Mouse (Mus musculus) c-Kit-positive CD71-negative TER-119-negative erythroid progenitor cells, embryonic 14.5 days (primary cell): ENCODE results near the gene Lrrc15.

Experiments used
- DNase-seq: peaks from one replicate; pipeline ENCODE4 v3.0.0-alpha.2; 2013; ENCODE audit warnings: low read depth

The Lrrc15 gene

DNA sequence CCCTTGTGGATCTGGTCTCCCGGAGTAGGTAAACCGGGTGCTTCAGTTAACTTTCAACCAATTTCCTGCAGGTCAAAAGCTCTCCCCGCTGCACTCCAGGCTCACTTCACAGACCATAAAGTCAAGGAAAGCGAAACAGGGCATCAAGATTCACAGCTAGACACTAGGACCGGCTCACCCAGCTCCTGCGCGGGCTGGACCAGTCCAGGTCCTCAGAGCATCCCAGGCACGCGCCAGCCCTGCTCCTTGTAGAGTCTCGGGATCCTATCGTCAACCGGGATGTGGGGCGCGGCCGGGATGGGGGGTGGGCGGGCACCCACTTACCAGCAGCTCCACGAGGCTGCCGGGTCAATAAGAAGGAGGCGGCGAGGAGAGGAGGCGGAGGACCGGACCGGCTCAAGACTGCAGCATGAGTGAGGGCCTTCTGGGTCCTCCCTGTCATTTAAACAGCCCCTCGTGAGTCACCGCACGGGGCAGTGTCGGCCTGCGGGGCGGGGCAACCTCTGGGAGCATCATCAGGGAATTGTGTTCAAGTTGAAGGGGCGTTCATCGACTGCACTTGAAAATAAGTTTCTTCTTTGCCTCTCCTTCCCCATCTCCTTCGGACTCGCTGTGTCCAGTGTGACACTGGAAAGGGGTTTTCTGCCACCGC is at the start of gene Lrrc15:
Gene Lrrc15 (minus strand): TSS at position 413 of the 652 bp plus-strand sequence.
- no peak for DNase-seq

DNA sequence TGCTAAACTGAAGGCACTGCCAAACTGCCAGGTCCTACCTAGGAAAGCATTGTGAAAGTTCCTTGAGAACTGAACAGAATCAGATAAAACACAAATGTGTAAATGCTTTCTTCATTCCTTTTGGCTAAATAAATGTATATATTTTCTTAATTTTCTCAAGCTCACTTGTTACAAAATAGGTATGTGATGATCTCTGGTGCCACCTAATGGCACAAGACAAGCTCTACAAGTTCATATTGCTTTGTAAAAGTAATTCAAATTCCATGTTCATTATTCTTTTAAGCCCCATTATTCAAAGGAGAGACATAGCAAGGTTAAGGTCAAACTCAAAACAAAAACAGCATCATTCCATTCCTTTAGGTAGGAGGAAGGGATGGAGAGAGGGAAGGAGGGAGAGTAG is 31.2 kb upstream of the Lrrc15 start:
- no peak for DNase-seq

DNA sequence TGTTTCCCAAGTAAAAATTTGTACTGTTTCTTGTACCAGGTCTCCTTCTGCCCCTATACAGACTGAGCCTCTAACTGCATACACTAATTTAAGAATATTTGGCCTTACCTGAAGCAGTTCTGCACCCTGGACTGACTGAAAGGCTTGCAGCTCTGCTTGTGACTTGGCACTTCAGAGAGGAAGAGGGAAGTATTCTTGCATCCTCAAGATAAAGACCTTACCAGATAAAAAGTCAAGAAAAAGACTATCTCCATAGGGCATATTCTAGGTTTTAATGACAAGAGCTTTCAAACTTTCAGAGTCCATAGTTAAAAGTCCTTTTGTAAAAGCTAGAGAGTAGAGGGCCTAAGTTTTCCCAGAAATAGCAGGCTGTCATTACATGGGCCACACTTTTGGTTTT is 27.6 kb upstream of the Lrrc15 start, which contains the start of gene Gp5:
Gene Gp5 (minus strand): TSS at position 133 of the 400 bp plus-strand sequence.
- DNase-seq: no peak

DNA sequence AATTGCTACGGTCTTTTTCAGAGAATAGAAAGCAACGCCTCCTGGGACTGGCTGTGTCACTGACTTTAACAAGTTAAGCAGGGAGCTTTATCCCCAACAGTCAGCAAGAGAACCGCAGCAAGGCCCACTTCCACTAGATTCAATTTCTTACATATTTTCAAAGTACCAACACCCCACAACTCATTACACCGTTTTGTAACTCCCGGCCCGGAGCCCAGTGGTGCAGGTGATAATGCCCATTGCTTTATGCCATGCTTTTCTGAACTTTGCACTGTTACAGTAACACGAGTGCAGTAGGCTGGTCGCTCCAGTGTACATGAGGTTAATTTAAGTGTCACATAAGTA is 27.1 kb upstream of the Lrrc15 start:
- no peak for DNase-seq

DNA sequence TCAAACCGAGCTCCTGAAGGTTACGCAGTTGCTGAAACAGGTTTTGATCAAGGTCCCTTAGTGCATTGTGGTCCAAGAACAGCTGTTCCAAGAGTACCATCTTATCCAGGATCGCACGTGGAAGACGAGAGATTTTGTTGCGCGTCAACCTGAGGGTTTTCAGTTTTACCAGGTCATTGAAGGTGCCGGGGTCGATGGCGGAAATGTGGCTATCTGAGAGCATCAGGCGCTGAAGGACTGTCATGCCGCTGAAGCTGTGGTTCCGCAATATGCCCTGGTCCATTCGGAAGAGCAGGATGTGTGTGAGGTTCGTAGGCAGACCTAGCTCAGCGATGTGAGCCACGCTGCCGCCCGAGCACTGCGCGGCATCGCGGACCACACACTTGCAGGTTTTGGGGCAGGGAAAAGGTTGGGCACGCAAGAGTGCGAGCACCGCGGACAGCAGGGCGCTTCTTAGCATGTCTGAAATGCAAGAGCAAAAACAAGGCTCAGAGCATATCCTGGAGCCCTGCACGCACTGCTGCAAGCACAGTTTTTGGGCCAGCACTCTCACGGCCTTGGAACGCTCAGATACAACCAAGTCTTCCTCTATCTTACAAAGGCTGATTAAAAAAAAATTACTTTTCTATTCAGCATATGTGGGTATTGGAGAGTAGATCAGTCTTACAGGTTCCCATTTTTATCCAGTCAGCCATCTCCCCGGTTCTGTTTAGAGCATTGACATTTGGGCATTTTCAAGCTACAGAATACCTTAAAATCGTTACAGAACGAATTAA is 26.5 kb upstream of the Lrrc15 start:
- no peak for DNase-seq

DNA sequence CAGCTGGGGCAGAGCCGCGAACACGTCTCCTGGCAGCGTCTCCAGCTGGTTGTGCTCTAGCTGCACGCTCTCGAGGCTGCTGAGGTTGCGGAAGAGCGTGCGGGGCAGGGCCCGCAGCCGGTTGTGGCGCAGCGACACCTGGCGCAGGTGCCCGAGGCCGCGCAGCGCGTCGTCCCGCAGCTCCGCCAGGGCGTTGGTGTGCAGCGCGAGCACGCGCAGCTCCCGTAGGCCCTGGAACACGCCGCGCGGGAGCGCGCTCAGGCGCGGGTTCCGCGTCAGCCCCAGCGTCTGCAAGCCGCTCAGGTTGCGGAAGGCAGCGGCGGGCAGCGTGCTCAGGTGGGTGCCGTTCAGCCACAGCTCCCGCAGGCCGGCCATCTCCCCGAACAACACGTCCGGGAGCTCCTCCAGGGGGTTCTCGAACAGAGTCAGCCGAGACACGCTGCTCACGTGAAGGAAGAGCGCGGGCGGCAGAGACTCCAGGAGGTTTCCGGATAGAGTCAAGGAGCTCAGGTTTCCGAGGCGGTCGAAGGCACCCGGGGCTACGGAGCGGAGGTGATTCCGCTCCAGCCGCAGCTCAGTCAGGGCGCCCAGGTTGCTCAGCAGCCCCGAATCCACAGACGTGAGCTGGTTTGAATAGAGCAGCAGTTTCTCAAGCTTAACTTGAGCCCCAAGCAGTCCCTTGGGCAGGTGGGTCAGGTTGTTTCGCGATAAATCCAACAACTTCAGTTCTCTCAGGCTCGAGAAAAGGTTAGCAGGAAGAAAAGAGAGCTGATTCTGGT is 25.7 kb upstream of the Lrrc15 start:
- no peak for DNase-seq

DNA sequence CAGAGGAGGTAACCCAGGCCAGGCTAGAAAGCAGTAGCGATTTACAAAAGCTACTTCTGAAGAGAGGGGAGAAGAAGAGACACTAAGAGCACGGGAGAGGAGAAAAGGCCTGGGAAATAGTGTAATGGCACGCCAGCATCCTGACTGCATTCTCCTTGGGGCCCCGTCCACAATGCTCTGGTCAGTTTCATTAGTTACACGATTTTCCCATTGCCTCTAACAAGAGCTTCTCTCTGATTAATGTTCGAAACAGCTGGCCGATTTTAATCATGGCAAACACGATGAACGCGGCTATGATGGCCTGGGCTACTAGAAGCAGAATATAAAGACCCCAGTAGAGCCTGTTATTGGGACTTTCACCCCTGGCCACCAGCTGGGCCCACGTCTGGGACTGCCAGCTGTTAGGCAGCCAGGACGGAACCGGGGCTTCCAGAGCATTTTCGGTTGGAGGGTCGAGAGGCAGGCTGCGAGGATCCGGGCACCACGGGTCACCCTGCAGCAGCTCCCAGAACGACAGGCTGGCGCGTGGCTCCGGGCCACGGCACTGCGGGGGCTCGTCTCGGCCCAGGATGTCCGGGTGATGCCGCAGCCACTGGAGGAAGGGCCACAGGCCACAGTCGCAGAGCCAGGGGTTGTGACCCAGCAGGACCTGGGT is 25.0 kb upstream of the Lrrc15 start:
- no peak for DNase-seq

DNA sequence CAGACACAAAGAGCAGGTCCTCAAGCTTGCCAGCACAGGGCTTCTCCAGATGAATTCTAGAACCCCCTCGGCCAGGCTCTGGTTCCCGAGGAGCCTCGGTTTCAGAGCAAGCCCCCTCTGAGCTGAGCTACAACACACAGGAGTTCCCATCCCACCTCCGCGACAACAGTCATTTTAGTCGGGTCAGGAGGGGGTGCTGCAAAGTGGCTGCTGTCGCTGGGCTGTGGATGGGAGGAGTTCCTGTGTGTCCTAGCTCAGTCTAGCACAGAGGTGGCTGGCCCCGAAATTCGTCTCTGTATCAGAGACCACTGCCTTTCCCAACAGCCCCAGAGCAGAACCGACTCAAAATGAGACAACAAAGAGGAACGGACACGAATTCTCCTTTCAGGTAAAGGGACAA is 24.2 kb upstream of the Lrrc15 start:
- no peak for DNase-seq

DNA sequence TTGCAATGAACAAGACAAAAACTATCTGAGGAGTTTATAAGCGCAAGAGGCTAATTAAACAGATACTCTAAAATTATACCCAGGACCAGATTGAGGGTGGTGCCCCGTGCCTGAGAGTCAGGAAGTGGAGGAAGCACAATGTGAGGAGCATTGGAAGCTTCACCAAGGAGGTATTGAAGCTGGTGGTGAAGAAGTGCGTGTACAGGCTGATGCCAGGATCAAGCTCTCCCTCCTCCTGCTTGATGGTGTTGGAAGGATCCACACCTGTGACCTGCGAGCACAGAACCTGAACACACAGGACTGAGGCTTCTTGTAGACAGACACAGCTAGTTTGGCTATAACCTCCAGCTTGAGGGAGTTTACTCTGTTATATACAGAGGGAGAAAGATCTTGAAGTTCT is 23.0 kb upstream of the Lrrc15 start:
- no peak for DNase-seq

DNA sequence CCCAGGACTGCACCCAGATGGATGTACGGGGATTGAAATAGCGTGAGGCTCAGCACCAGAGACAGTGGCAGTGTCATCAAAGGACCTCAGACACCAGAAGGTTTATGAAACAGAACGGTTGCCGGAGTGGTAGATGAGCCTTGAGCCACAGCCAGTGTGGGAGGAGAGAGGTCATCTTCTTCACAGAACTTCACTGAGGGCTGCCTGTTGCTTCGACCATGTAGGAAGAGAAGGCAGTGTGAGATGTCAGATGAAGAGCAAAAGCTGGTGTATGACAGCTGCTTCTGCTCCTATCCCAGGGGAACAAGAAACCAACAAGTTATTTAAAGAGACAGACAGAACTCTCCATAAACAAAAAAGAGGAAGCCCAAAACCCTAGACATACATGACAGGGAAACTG is 21.2 kb upstream of the Lrrc15 start:
- DNase-seq: no peak

DNA sequence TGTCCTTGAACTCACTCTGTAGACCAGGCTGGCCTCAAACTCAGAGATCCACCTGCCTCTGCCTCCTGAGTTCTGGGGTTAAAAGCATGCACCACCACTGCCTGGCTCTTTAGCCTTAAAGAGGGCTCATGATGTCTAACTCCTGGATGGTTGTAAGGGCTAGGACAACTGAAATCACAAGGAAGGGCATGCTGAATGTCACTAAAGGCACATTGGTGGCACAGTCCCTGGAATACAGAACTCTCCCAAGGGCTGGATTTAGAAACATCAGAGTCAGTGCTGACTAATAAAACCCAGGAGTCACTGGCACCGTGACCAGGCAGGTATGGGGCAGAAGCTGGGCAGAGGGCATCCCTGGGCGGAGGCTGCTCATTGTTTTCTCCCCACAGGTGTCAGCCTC is 20.4 kb upstream of the Lrrc15 start:
- DNase-seq: no peak

DNA sequence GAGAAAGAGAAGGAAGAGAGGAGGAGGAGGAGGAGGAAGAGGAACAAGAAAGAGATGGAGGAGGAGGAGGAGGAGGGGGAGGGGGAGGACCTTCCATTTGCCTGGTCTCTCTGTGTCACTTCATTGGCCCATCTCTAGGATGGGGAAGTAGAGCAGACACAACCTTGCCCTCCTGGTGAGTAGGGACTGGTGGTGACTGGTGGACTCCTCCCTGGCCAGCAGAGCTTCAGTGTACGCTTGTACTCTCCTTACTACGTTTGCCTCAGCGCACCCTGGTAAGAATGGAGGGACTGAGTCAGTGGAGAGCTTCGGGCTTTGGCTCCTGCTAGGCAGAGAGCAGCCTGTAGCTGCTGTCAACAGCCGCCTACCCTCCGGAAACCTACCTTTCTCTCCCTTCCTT is 19.6 kb upstream of the Lrrc15 start:
- no peak for DNase-seq

DNA sequence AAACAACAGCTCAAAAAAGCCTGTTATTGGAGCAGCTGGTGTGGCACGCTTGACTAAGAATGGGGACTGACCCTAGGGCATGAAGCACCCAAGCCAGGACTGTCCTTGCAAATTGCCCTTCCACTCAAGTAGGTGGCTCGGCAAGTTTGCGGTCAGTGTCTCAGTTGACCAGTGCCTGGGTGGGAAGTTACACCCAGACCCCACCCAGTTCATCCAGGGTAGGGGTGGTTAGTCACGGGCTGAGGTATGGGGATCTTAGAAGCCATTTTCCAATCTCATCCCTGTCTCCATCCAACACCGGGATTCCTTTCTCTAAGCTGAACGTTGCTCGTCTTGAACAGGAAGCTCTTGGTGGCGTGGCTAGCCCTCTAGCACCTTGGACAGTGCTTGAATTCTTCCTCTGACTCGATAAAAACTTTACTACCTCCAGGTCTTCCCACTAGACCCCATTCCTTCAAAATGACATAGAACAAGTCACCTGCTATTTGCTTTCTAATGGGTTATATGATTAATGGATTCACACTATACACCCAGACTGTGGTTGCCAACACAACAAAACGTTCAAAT is 16.7 kb upstream of the Lrrc15 start:
- DNase-seq: no peak

DNA sequence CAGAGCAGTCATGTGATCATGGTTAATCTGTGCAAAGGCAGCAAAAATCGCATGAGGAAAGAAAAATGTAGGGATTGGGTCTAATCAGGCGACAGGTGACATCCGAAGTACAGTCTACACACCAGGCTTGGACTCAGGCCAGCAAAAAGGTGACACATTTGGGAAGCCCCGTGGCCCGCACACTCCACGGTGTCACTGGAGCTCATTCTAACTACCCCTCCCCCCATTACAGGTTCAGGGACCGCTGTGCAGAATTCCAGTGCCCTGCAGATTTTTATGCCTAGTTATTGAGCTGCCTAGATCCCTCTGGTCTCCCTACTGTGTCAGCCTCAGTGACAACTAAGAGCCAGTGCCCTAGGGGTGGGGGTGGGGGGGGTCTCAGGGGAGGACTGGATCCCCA is 14.4 kb upstream of the Lrrc15 start:
- DNase-seq: no peak

DNA sequence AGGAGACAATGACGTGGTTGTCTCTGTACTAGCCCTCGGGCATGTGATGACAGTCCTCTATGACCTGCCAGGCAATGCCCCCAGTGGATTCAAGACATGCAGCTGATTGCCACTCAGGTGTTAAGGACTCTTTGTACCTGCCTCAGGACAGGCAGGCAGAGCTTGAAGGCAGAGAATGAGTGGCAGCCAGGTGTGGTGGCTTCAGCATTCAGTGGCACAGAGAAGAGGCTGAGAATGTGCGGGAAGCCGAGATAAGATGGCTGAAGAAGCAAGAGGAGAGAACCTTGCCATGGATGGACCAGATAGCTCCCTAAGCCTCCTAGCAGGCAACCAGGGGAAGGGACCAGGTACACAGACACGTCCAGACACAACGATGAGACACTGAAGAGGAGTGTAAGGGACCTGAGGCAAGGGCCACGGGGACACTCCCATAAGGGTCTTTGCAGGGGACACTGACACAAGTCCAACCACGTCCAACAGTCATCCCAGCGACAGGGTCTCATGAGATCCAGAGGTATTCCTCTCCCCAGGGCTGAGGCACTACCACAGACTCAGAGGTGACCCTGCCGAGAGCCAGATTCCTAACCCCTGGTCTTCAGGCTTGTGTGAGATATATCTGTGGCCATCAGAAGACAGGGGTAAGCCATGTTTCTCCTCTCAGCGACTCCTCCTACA is 13.7 kb upstream of the Lrrc15 start:
- DNase-seq: no peak

DNA sequence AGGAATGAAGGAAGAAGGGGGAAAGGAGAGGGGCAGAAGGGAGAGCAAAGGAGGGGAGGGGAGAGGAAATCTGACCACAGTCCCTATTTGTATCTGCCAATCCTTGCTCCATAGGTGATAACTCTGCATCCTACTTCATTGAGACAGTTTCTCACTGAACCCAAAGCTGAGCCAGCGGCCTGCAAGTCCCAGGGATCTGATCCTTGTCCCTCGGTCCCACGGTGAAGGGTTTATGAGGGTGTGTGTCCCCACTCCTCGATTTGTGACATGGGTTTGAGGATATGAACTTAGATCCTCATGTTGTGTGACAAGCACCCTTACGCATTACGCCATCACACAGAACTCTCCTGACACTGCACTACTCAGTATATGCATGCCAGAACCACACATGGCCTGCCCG is 12.1 kb upstream of the Lrrc15 start:
- no peak for DNase-seq

DNA sequence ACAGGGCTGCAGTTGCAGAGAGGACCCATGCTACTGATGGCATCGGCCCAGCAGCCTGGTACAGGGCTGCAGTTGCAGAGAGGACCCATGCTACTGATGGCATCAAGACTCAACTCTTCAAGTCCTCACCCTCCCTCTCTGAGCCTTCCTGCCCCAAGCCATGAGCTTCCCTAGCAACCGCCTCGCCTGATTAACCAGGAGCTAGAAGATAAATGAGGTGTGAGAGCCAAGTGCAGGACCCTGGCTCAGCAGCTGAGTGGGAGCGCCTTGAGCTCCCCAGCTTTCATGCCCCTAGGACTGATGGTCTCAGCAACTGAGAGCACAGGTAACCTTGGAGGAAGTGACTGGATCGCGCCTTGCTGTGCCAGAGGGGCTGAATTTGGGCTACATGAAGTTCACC is 7.4 kb upstream of the Lrrc15 start:
- no peak for DNase-seq

DNA sequence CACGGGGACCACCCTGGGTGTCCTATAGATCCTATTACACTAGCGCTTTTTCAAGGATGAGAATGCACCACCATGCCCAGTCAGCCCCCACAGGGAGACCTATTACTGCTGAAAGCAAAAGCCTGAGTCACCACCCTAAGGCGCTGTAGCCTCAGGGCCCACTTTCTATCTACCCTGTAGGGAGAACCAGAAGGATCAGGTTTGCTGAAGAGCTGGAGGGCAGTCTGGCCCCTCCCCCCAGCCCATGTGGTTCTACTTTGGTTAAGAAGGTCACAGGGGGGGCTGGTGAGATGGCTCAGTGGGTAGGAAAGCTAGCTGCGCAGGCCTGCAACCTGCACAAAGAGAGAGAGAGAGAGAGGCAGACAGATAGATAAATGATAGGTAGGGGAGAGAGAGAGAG is 2.6 kb upstream of the Lrrc15 start:
- DNase-seq: no peak

DNA sequence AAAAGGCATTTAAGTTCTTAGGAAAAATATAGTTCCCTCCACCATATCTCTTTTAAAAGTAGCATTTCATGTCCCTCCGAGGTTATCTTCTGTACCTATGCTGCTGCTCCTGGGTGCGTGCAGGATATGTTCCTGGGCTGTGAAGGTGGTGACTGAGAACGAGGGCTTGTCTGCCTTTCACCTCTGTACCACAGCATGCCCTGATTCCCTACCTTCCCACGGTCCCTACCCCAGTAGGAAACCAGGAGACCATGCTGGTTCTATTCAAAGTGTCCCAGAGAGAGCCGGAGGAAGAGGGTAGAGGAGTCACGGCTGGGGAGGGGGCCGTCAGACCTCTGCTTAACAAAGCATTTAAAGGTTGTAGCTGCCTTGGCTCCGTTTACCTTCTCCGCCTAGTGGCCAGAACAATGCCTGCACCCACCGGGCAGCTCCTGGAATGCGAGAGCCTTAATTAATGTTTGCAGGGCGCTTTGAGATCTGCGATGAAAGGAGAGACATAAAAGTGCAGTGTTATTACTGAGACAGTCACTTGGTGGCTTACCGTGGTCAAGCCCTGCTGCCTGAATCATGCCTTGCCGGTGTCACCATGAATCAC is 784 bp upstream of the Lrrc15 start:
- no peak for DNase-seq

DNA sequence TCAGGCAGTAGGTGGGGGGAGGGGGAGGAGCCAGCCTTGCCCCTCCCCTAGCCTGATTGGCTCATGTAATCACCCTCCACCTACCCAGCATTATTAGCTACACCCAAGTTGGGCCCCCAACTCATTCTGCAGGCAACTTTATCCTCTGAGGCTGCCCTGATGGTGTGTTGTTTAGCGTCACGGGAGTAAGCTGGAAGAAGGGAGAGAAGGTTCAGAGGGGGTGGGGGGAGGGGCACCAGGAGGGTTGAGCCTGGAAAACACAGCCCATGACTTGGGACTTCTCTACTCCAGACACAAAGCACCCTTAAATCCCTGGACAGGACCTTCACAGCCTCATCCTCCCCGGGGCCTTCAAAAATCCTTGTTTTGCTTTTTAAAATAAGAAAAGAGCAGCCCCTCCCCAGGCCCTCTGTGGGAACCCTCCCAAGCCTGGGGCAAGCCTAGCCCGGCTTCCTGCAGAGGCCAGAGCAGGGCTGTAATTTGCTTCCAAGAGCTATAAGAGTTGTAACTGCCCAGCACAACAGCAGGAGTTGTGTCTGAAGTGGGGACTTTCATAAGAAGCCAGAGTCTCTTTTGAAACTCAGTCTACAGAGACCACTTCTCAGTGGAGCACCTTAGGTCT is 2.3 kb downstream of the Lrrc15 start:
- DNase-seq: no peak

DNA sequence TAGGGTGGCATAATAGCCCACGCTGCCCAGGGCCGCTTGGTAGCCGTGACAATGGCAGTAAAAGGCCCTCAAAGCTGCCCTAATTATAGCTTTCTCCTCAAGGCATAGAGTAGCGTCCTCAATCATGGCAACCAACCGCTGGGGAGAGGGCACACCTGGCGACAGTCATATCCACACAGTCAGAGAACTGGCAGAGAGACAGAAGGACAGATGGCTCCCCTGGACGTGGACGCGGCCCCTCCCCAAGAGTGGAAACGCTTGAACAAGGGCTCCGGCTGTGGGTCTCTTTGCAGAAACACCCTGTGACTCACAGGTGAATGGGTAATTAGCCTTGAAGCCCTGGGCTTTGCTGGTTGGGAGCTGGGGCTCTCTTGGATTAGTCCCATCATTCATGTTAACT is 4.7 kb downstream of the Lrrc15 start:
- DNase-seq: no peak
